8 mouse cellular contexts compared by ENCODE assay signal in genomic region chr1:127459015-127459451, GRCm38 (mm10).
DNase-seq lines count a peak whose midpoint lies in the region; ATAC-seq and TF ChIP-seq lines count a peak whose summit lies in the region.

No protein-coding gene starts in this region.

- WGBS in spleen, adult 2 months: 31% methylated on average over 6 of the region's 6 CpGs
- 12% methylated on average over 6 of the region's 6 CpGs for WGBS in intestine, postnatal 0 days
- 12% methylated on average over 6 of the region's 6 CpGs for WGBS in midbrain, embryonic 15.5 days

- no peaks in the 10 kb centered on the region for H3K9me3 ChIP-seq in intestine, postnatal 0 days (ENCODE audit: control insufficient read depth)
- H3K9me3 ChIP-seq in midbrain, embryonic 15.5 days: no peaks in the 10 kb centered on the region

- H3K27me3 ChIP-seq in spleen, adult 2 months (ENCODE audit: control insufficient read depth, insufficient read depth, low read length): no peaks in the 10 kb centered on the region
- no peaks in the 10 kb centered on the region for H3K27me3 ChIP-seq in intestine, postnatal 0 days (replicated peaks; ENCODE audit: control insufficient read depth, insufficient read depth, low read length)
- H3K27me3 ChIP-seq in midbrain, embryonic 15.5 days (replicated peaks): no peaks in the 10 kb centered on the region

- TF ChIP-seq CTCF in spleen, adult 2 months (IDR thresholded peaks at IDR 0.05; ENCODE audit: extremely low read depth, insufficient read depth, insufficient read length, insufficient replicate concordance): peak; percentile 59; the same call in 1 of the 2 replicates
- TF ChIP-seq CTCF in intestine, postnatal 0 days (IDR thresholded peaks at IDR 0.05; ENCODE audit: low read depth): peak; percentile 91

- no peak overlapping the region for H3K4me2 ChIP-seq in intestine, postnatal 0 days (replicated peaks; ENCODE audit: low read depth)
- no peak overlapping the region for H3K4me2 ChIP-seq in midbrain, embryonic 15.5 days

- no peaks in the 10 kb centered on the region for H3K4me1 ChIP-seq in spleen, adult 2 months (ENCODE audit: control insufficient read depth, insufficient read depth, insufficient read length)
- H3K4me1 ChIP-seq in intestine, postnatal 0 days (replicated peaks; ENCODE audit: control insufficient read depth, insufficient read depth, low read length): no peaks in the 10 kb centered on the region
- peaks cover 12% of the 10 kb centered on the region for H3K4me1 ChIP-seq in midbrain, embryonic 15.5 days

- TF ChIP-seq POLR2A in spleen, adult 2 months (IDR thresholded peaks at IDR 0.05; ENCODE audit: low read depth, low read length): no peak

- H3K9ac ChIP-seq in intestine, postnatal 0 days (ENCODE audit: low read depth, low read length): no peak overlapping the region
- 0 out of 2 replicates have a peak overlapping the region, but pooled peaks have one; percentile 11 for H3K9ac ChIP-seq in midbrain, embryonic 15.5 days

- H3K4me3 ChIP-seq in spleen, adult 2 months (ENCODE audit: extremely low read depth, insufficient read depth, insufficient read length): no peak overlapping the region
- no peak overlapping the region for H3K4me3 ChIP-seq in intestine, postnatal 0 days (ENCODE audit: low read depth, low read length)
- no peak overlapping the region for H3K4me3 ChIP-seq in midbrain, embryonic 15.5 days

- intact Hi-C loops in left cerebral cortex, postnatal 36 days (cut with DNase I): loop anchor here (1.0 to 5.0 kb wide), 3 partner anchors 52 to 442 kb away; partner anchors contain the start of gene Mgat5

- no peak for ATAC-seq in intestine, postnatal 0 days
- ATAC-seq in midbrain, embryonic 15.5 days (replicated peaks): peak; percentile 86

- peak; percentile 18 to 36 for DNase-seq in spleen, adult 2 months (ENCODE audit: low read depth in 1 of 2, low spot score in 2 of 2)
- DNase-seq in spleen, adult 12 weeks (ENCODE audit: low spot score): no peak
- DNase-seq in cerebellum, adult 9-10 months: peak; percentile 66
- DNase-seq in gastrocnemius, postnatal 10 days: peak; percentile 37
- peak; percentile 39 to 60 for DNase-seq in left cerebral cortex, postnatal 36 days (ENCODE audit: low spot score in 2 of 2)
- peak; percentile 58 for DNase-seq in testis, postnatal 10 days (ENCODE audit: low spot score)

- H3K36me3 ChIP-seq in spleen, adult 2 months (ENCODE audit: control insufficient read depth, insufficient read depth, low read length): peaks cover 13% of the 10 kb centered on the region
- H3K36me3 ChIP-seq in intestine, postnatal 0 days (ENCODE audit: control insufficient read depth, insufficient read depth): peaks cover 38% of the 10 kb centered on the region
- H3K36me3 ChIP-seq in midbrain, embryonic 15.5 days (replicated peaks): no peaks in the 10 kb centered on the region

- no peak overlapping the region for H3K27ac ChIP-seq in spleen, adult 2 months (ENCODE audit: insufficient read depth, low read length)
- no peak overlapping the region for H3K27ac ChIP-seq in intestine, postnatal 0 days (ENCODE audit: low read depth, low read length)
- peak overlapping the region; percentile 67 for H3K27ac ChIP-seq in midbrain, embryonic 15.5 days
